Mouse (Mus musculus) CH12.LX (cell line): Measurements from ENCODE around the gene Ptger3. TPM values are rescaled to one million over a fixed set of nuclear protein-coding genes. Genes with fewer than 3 reads are reported as not detected.

Experiments used
- DNase-seq: peaks from one replicate; pipeline ENCODE4 v3.0.0-alpha.2; 2013; ENCODE audit errors: extremely low read depth
- H3K27ac ChIP-seq: 2 replicates; pipeline ENCODE4 v1.5.1; 2012; ENCODE audit warnings: low read depth, mild to moderate bottlenecking, control low read depth, moderate library complexity; ENCODE audit not compliant: insufficient read depth
- H3K27me3 ChIP-seq: replicated peaks from 2 replicates; pipeline ENCODE3; 2012; ENCODE audit warnings: inconsistent platforms
- H3K36me3 ChIP-seq, 2 experiments: replicated peaks in 1 of 2; 2 replicates each; pipeline versions ENCODE3 to v1.6.1; 2012; ENCODE audit warnings: inconsistent platforms in 1 of 2, low read length in 1 of 2, mild to moderate bottlenecking in 1 of 2, mixed read lengths in 1 of 2, moderate library complexity in 1 of 2; ENCODE audit not compliant: control insufficient read depth in 1 of 2, insufficient read depth in 1 of 2
- H3K4me1 ChIP-seq, 2 experiments: 2 replicates each; pipeline ENCODE4 v1.6.1; 2012; ENCODE audit warnings: inconsistent platforms in 1 of 2, moderate library complexity in 1 of 2; ENCODE audit not compliant: insufficient read depth in 2 of 2, control insufficient read depth in 1 of 2
- H3K4me2 ChIP-seq: 2 replicates; pipeline ENCODE4 v1.6.1; 2012; ENCODE audit warnings: low read depth, mild to moderate bottlenecking, control low read depth; ENCODE audit not compliant: poor library complexity, insufficient read depth, severe bottlenecking
- H3K4me3 ChIP-seq, 3 experiments: fragments of 150-350 bp in 1 of 3; sonication (generic) in 1 of 3; replicated peaks in 1 of 3; 2 replicates each; pipeline versions ENCODE3 to v1.5.1; 2011 to 2012; ENCODE audit warnings: low read depth in 2 of 3, low read length in 2 of 3, mild to moderate bottlenecking in 2 of 3, moderate library complexity in 2 of 3, control low read depth in 1 of 3, improper control_type of control experiment in 1 of 3, inconsistent platforms in 1 of 3, mixed read lengths in 1 of 3; ENCODE audit not compliant: poor library complexity in 1 of 3
- H3K79me2 ChIP-seq: replicated peaks from 2 replicates; pipeline ENCODE4 v1.6.1; 2012; ENCODE audit warnings: mild to moderate bottlenecking, moderate library complexity; ENCODE audit not compliant: control insufficient read depth, poor library complexity, insufficient read depth, severe bottlenecking; ENCODE audit errors: extremely low read depth
- H3K9ac ChIP-seq: 2 replicates; pipeline ENCODE4 v1.6.1; 2012; ENCODE audit warnings: low read depth, mild to moderate bottlenecking, control low read depth, moderate library complexity; ENCODE audit not compliant: insufficient read depth
- H3K9me3 ChIP-seq: replicated peaks from 2 replicates; pipeline ENCODE3; 2012; ENCODE audit warnings: low read length, inconsistent platforms, mixed read lengths
- BHLHE40 ChIP-seq: IDR thresholded peaks from 2 replicates; pipeline ENCODE4 v1.6.1; 2011; ENCODE audit warnings: mild to moderate bottlenecking, low read depth, low read length, improper control_type of control experiment
- CHD1 ChIP-seq: IDR thresholded peaks from 2 replicates; pipeline ENCODE4 v1.6.1; 2012; ENCODE audit warnings: low read depth, low read length, improper control_type of control experiment, inconsistent platforms
- CTCF ChIP-seq, 2 experiments: IDR thresholded peaks in 1 of 2; conservative IDR thresholded peaks in 1 of 2; 2 replicates each; pipeline ENCODE4 v1.5.1; 2011 to 2012; ENCODE audit warnings: low read depth in 2 of 2, low read length in 2 of 2, improper control_type of control experiment in 1 of 2, inconsistent platforms in 1 of 2, mild to moderate bottlenecking in 1 of 2, moderate library complexity in 1 of 2
- E2F4 ChIP-seq: IDR thresholded peaks from 2 replicates; pipeline ENCODE4 v1.6.1; 2011; ENCODE audit warnings: low read depth, low read length, improper control_type of control experiment; ENCODE audit not compliant: insufficient replicate concordance
- ELF1 ChIP-seq: IDR thresholded peaks from 2 replicates; pipeline ENCODE4 v1.6.1; 2014; ENCODE audit warnings: low read depth, mild to moderate bottlenecking, inconsistent platforms, low read length, improper control_type of control experiment
- EP300 ChIP-seq: IDR thresholded peaks from 2 replicates; pipeline ENCODE4 v1.6.1; 2011; ENCODE audit warnings: low read length, improper control_type of control experiment
- ETS1 ChIP-seq: conservative IDR thresholded peaks from 2 replicates; pipeline ENCODE4 v1.6.1; 2012; ENCODE audit warnings: low read depth, mild to moderate bottlenecking, inconsistent platforms, low read length, improper control_type of control experiment, moderate library complexity
- GABPA ChIP-seq: IDR thresholded peaks from 2 replicates; pipeline ENCODE4 v1.6.1; 2012; ENCODE audit warnings: low read depth, low read length, improper control_type of control experiment, inconsistent platforms; ENCODE audit not compliant: insufficient replicate concordance
- IRF4 ChIP-seq: IDR thresholded peaks from 2 replicates; pipeline ENCODE4 v1.6.1; 2014; ENCODE audit warnings: low read depth, mild to moderate bottlenecking, inconsistent platforms, low read length, improper control_type of control experiment
- JUND ChIP-seq: conservative IDR thresholded peaks from 2 replicates; pipeline ENCODE4 v1.6.1; 2011; ENCODE audit warnings: low read depth, low read length, improper control_type of control experiment
- KAT2A ChIP-seq: IDR thresholded peaks from 2 replicates; pipeline ENCODE4 v1.6.1; 2012; ENCODE audit warnings: low read length, improper control_type of control experiment, inconsistent platforms; ENCODE audit not compliant: insufficient replicate concordance
- MAZ ChIP-seq: IDR thresholded peaks from 2 replicates; pipeline ENCODE4 v1.6.1; 2012; ENCODE audit warnings: low read depth, mild to moderate bottlenecking, inconsistent platforms, low read length, improper control_type of control experiment, moderate library complexity
- MEF2A ChIP-seq: IDR thresholded peaks from 2 replicates; pipeline ENCODE4 v1.6.1; 2014; ENCODE audit warnings: low read depth, mild to moderate bottlenecking, inconsistent platforms, low read length, improper control_type of control experiment, borderline replicate concordance
- MXI1 ChIP-seq: IDR thresholded peaks from 2 replicates; pipeline ENCODE4 v1.6.1; 2011; ENCODE audit warnings: mild to moderate bottlenecking, low read depth, low read length, improper control_type of control experiment
- MYC ChIP-seq: IDR thresholded peaks from 2 replicates; pipeline ENCODE4 v1.6.1; 2011; ENCODE audit warnings: low read depth, mild to moderate bottlenecking, improper control_type of control experiment, low read length
- NRF1 ChIP-seq: IDR thresholded peaks from 2 replicates; pipeline ENCODE4 v1.6.1; 2014; ENCODE audit warnings: low read depth, mild to moderate bottlenecking, inconsistent platforms, low read length, improper control_type of control experiment, moderate library complexity
- POLR2A ChIP-seq: IDR thresholded peaks from 2 replicates; pipeline ENCODE4 v1.6.1; 2011; ENCODE audit warnings: low read depth, mild to moderate bottlenecking, improper control_type of control experiment, low read length
- RAD21 ChIP-seq: IDR thresholded peaks from 2 replicates; pipeline ENCODE4 v1.6.1; 2011; ENCODE audit warnings: low read depth, mild to moderate bottlenecking, low read length, improper control_type of control experiment, moderate library complexity
- TBP ChIP-seq: conservative IDR thresholded peaks from 2 replicates; pipeline ENCODE4 v1.6.1; 2011; ENCODE audit warnings: low read depth, low read length, improper control_type of control experiment
- TCF12 ChIP-seq: IDR thresholded peaks from 2 replicates; pipeline ENCODE4 v1.6.1; 2014; ENCODE audit warnings: low read depth, mild to moderate bottlenecking, inconsistent platforms, low read length, improper control_type of control experiment
- UBTF ChIP-seq: IDR thresholded peaks from 2 replicates; pipeline ENCODE4 v1.6.1; 2012; ENCODE audit warnings: low read depth, mild to moderate bottlenecking, inconsistent platforms, low read length, improper control_type of control experiment, moderate library complexity
- USF2 ChIP-seq: conservative IDR thresholded peaks from 2 replicates; pipeline ENCODE4 v1.6.1; 2011; ENCODE audit warnings: low read depth, low read length, improper control_type of control experiment
- ZKSCAN1 ChIP-seq: IDR thresholded peaks from 2 replicates; pipeline ENCODE4 v1.6.1; 2012; ENCODE audit warnings: low read depth, inconsistent platforms, low read length, improper control_type of control experiment, borderline replicate concordance
- ZMIZ1 ChIP-seq: IDR thresholded peaks from 2 replicates; pipeline ENCODE4 v1.6.1; 2012; ENCODE audit warnings: low read depth, mild to moderate bottlenecking, inconsistent platforms, low read length, improper control_type of control experiment
- ZNF384 ChIP-seq: IDR thresholded peaks from 2 replicates; pipeline ENCODE4 v1.6.1; 2012; ENCODE audit warnings: low read depth, low read length, improper control_type of control experiment, inconsistent platforms
- dilution Hi-C: fragments of 300-500 bp; cut with MboI; formaldehyde crosslinking; loops from 2 replicates; pipeline ENCODE4 v1.14.3; 2020; ENCODE audit warnings: low sequenced_read_pairs; ENCODE audit not compliant: extremely low pct_unique_long_range_greater_than_20kb, extremely low pct_ligation_motif_present
- in situ Hi-C: fragments of 300-500 bp; cut with MboI; formaldehyde crosslinking; loops from 3 replicates; pipeline ENCODE4 v1.14.3; 2019; ENCODE audit warnings: low sequenced_read_pairs, low pct_ligation_motif_present, low pct_unique_long_range_greater_than_20kb, mixed read lengths
- polyA plus RNA-seq: library from polyadenylated mRNA; unstranded; fragments of >175 nt; gene quantifications from 2 replicates; pipeline ENCODE4 v1.2.1, GENCODE M21; 2012; ENCODE audit warnings: low read depth; ENCODE audit not compliant: insufficient read length
- total RNA-seq, 2 experiments: library from RNA; depleted of rRNA; stranded (reverse); fragments of 300-350 nt in 1 of 2; fragments of >200 nt in 1 of 2; gene quantifications; 2 replicates each; pipeline ENCODE4 v1.2.3; 2012 to 2014

Gene Ptger3
- total and polyA plus RNA-seq, 3 experiments: 0.06 TPM; not detected in 2

DNA sequence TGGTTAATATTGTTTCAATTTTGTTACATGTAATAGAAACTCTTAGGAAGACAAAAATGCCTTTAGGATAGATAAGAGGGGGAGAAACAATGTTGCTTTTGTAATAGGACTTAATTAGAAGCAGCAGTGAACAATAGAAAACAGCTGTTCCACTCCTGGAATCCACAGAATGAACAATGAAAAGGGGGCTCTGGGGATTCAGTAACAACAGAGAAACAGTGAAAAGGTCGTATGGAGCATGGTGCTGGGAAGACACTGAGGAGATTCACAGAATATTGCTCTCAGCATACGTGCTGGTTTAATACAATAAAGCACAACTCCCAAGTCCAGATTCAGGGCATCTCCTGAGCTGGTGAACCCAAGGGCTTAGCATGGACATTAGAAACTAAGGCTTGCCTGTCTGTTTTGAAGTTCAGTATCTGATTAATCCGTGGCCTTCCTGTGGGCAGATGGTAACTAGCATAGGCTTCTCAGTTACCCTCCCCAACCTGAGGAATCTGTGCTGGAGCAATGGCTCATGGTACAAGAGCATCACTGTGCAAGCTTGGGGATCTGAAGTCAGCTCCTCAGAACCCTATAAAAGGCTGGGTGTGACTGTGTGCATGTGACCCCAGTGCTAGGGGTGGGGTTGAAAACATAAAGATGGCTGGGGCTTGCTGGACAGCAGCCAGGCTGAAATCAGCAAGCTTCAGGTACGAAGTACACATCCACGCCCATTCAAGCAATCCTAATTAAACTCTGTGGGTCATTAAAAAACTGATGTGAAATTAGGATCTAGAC is 16.1 kb downstream of the Ptger3 start:
- no peak for TF ChIP-seq JUND
- no peak for TF ChIP-seq ZMIZ1
- TF ChIP-seq USF2: no peak
- no peak for TF ChIP-seq UBTF
- no peak for TF ChIP-seq MEF2A
- TF ChIP-seq IRF4: no peak
- TF ChIP-seq ZNF384: no peak
- TF ChIP-seq CHD1: no peak
- TF ChIP-seq E2F4: no peak
- no peak for TF ChIP-seq NRF1
- TF ChIP-seq EP300: no peak
- TF ChIP-seq KAT2A: no peak
- TF ChIP-seq MYC: no peak
- no peak for TF ChIP-seq MXI1
- TF ChIP-seq ELF1: no peak
- no peak for DNase-seq
- dilution Hi-C loops: no loop called here

DNA sequence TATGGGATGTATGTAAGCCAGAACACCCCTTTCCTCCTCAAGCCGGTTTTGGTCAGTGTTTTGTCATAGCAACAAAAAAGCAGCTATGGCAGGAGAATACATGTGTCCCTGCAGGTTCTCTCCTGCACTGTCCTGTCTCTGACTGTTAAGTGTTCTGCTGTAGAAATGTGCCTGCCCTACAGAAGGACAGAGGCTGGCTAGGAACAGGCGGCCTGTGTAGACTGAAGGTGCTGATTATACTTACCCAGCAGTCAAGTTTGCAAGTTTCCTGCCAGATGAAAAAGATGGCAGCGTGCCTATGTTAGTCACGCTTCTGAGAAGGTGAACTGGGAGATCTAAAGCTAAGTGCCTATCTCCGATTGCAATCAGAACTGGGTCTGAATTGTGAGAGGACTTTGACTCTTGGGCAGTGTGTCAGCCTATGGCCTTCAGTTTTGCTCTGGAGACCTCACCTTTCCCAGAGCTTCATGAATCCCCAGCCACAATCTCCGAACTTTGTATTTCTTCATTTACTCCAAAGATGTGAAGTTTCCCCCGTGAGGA is 31.2 kb downstream of the Ptger3 start:
- in situ Hi-C loops (no loop called here), dilution Hi-C loops (no loop called here)
- no peak overlapping the region for H3K27ac ChIP-seq
- H3K4me2 ChIP-seq: no peak overlapping the region
- H3K4me3 ChIP-seq: no peak overlapping the region
- H3K27me3 ChIP-seq: no peaks in the 10 kb centered on the region
- no peaks in the 10 kb centered on the region for H3K79me2 ChIP-seq
- H3K9ac ChIP-seq: no peak overlapping the region
- H3K4me1 ChIP-seq: no peaks in the 10 kb centered on the region
- no peaks in the 10 kb centered on the region for H3K9me3 ChIP-seq
- no peaks in the 10 kb centered on the region for H3K36me3 ChIP-seq
- no peak for DNase-seq
- TF ChIP-seq ZKSCAN1 (no peak), TBP (no peak), ETS1 (no peak), RAD21 (no peak), TCF12 (no peak), MAZ (no peak), KAT2A (no peak), NRF1 (no peak), BHLHE40 (no peak), ELF1 (no peak), CTCF (conservative IDR thresholded peaks at IDR 0.05 in 1 of 2, IDR thresholded peaks at IDR 0.05 in 1 of 2; ENCODE audit: low read depth in 2 of 2, low read length in 2 of 2) (no peak), EP300 (no peak), POLR2A (no peak), GABPA (no peak)

More for the DNA sequence above, 16.1 kb downstream of the Ptger3 start:
- no peak overlapping the region for H3K4me2 ChIP-seq
- H3K27ac ChIP-seq: no peak overlapping the region
- H3K36me3 ChIP-seq: no peaks in the 10 kb centered on the region
- H3K27me3 ChIP-seq: no peaks in the 10 kb centered on the region
- no peak overlapping the region for H3K4me3 ChIP-seq
- H3K79me2 ChIP-seq: no peaks in the 10 kb centered on the region
- H3K9ac ChIP-seq: no peak overlapping the region
- in situ Hi-C loops: no loop called here
- H3K4me1 ChIP-seq: peaks cover 2 to 10% of the 10 kb centered on the region in 2 experiments; a peak in 2 of 4 replicates
- H3K9me3 ChIP-seq: no peaks in the 10 kb centered on the region
